Mouse (Mus musculus) liver, adult 2 months (tissue): ENCODE measurements at regions not wholly inside any gene's neighbourhood (a gene's known extent, or its start where the extent isn't known, plus 50 kb on each side); places are given as distances from the start of the nearest gene placed in this dataset.

ENCODE experiments used
- CTCF ChIP-seq: fragments of 200-500 bp; IDR thresholded peaks from 2 replicates; pipeline ENCODE4 v1.5.1; 2011; ENCODE audit warnings: low read depth, low read length, control low read depth
- POLR2A ChIP-seq: fragments of 200-500 bp; IDR thresholded peaks from 2 replicates; pipeline ENCODE4 v1.6.1; 2011; ENCODE audit warnings: low read length, control low read depth; ENCODE audit not compliant: insufficient read depth; ENCODE audit errors: extremely low read depth

DNA sequence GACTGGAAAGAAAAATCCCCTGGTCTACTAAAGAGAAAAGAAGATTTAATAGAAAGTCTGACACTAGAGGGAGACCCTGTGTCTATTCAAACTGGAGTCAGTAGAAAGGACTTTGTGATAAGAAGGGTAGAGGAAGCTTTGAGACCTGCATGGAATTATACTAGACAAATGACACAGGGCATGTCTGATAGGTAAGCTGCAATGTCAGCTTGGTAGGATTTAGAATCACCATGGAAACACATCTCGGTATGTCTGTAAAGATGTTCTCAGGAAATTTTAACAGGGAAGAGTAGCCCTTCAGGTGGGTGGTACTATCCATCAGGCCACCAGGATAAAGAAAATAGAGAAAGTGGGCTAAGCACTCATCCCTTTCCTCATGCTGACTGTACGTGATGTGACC lies 178.8 kb upstream of the Tac1 start:
- TF ChIP-seq CTCF (no peak), POLR2A (no peak)
